Mouse (Mus musculus): ENCODE results near the gene Vmn1r40.

- TF ChIP-seq CTCF (IDR thresholded peaks at IDR 0.05; ENCODE audit: low read depth, low read length) (no peak), POLR2A (IDR thresholded peaks at IDR 0.05; ENCODE audit: extremely low read depth, insufficient read depth, low read length) (no peak)
Observed at GRCm38 (mm10) chr6:89707240-89707639, at the start of gene Vmn1r40.

All from liver, adult 2 months (tissue).